Mouse (Mus musculus) heart, adult 2 months (tissue): ENCODE measurements around the gene Ccdc88b. TPM values are rescaled to one million over a fixed set of nuclear protein-coding genes. Genes with fewer than 3 reads are reported as not detected.
"Not testable (repeated sequence)": the region's sequence is repeated elsewhere in the genome, so short reads cannot be mapped to it uniquely, and the experiment has no call there.

Experiments used
- DNase-seq, 2 experiments: peaks; one replicate each; pipeline ENCODE4 v3.0.0; 2021
- H3K27ac ChIP-seq: fragments of 200-600 bp; 2 replicates; pipeline ENCODE4 v1.8.1; 2022
- H3K27me3 ChIP-seq: fragments of 200-500 bp; 2 replicates; pipeline ENCODE4 v1.6.1; 2012; ENCODE audit warnings: mild to moderate bottlenecking, low read length, inconsistent platforms, mixed read lengths; ENCODE audit not compliant: control insufficient read depth, insufficient read depth
- H3K36me3 ChIP-seq: fragments of 200-500 bp; 2 replicates; pipeline ENCODE4 v1.6.1; 2012; ENCODE audit warnings: low read length, inconsistent platforms; ENCODE audit not compliant: control insufficient read depth, insufficient read depth
- H3K4me1 ChIP-seq: fragments of 200-500 bp; 2 replicates; pipeline ENCODE4 v1.6.1; 2011; ENCODE audit warnings: low read length; ENCODE audit not compliant: control insufficient read depth, insufficient read depth
- H3K4me3 ChIP-seq: fragments of 200-600 bp; 2 replicates; pipeline ENCODE4 v1.8.1; 2022
- H3K79me2 ChIP-seq: fragments of 200-500 bp; replicated peaks from 2 replicates; pipeline ENCODE4 v1.6.1; 2012; ENCODE audit warnings: mild to moderate bottlenecking, inconsistent platforms, low read length, moderate library complexity, mixed read lengths; ENCODE audit not compliant: control insufficient read depth, insufficient read depth
- H3K9ac ChIP-seq: fragments of 200-500 bp; 2 replicates; pipeline ENCODE4 v1.6.1; 2012; ENCODE audit warnings: low read depth, mild to moderate bottlenecking, control low read depth, inconsistent platforms, low read length, mixed read lengths
- CTCF ChIP-seq: fragments of 200-600 bp; IDR thresholded peaks from 2 replicates; pipeline ENCODE4 v1.8.1; 2022; ENCODE audit warnings: antibody characterized with exemption, mild to moderate bottlenecking, moderate library complexity
- EP300 ChIP-seq: fragments of 200-500 bp; IDR thresholded peaks from 2 replicates; pipeline ENCODE4 v1.6.1; 2011; ENCODE audit warnings: low read depth, low read length, control low read depth; ENCODE audit not compliant: insufficient read depth
- POLR2A ChIP-seq: fragments of 200-500 bp; IDR thresholded peaks from 2 replicates; pipeline ENCODE4 v1.6.1; 2011; ENCODE audit warnings: mild to moderate bottlenecking, low read depth, low read length, control low read depth; ENCODE audit not compliant: insufficient read depth
- WGBS: fragments of 180-500 bp; shearing (Covaris S2); methylation state at CpG from one replicate; pipeline ENCODE4 v1.1.7; 2018; 5-methylcytosine and 5-hydroxymethylcytosine counted together
- intact Hi-C: fragments of 180-260 bp; cut with DNase I; formaldehyde crosslinking; loops from one replicate; pipeline ENCODE4 v1.15.1; 2025
- polyA plus RNA-seq: library from polyadenylated mRNA; depleted of rRNA; stranded (reverse); fragments of >200 nt; gene quantifications from 2 replicates; pipeline ENCODE4 v1.2.3, GENCODE M21; 2012
- total RNA-seq, 2 experiments: library from RNA; stranded (reverse); gene quantifications; 2 replicates each; pipeline ENCODE4 v1.2.3; 2021

Gene Ccdc88b
- total and polyA plus RNA-seq, 3 experiments, result 0.86 to 1.8 (median 1.0) TPM

DNA sequence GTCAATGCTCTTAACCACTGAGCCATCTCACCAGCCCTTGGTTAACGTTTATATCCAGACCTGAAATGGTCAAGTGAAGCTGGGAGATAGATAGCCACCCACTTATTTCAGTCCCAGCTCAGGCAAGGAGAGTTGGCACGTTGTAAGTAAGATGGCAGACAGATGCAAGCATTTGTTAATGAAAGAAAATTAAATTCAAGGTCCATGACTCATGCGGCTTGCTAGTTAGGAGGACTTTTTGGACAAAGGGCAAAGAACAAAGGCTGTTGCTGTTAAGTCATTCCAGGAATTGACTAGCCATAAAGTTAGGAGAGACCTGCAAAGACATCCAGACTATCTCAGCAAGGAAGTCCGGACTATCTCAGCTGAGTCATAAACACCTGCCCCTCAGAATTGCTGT lies 41.6 kb upstream of the Ccdc88b start:
- Histone ChIP-seq H3K36me3 (no peaks in the 10 kb centered on the region), H3K9ac (no peak overlapping the region), H3K27ac (no peak overlapping the region), H3K27me3 (no peaks in the 10 kb centered on the region), H3K4me1 (peaks cover 1% of the 10 kb centered on the region; the same call in 1 of the 2 replicates), H3K79me2 (no peaks in the 10 kb centered on the region), H3K4me3 (no peak overlapping the region)
- WGBS, result 80% methylated on average over 4 of the region's 4 CpGs
- no peak for DNase-seq
- intact Hi-C loops, result no loop called here
- TF ChIP-seq EP300 (no peak), CTCF (no peak), POLR2A (no peak)

DNA sequence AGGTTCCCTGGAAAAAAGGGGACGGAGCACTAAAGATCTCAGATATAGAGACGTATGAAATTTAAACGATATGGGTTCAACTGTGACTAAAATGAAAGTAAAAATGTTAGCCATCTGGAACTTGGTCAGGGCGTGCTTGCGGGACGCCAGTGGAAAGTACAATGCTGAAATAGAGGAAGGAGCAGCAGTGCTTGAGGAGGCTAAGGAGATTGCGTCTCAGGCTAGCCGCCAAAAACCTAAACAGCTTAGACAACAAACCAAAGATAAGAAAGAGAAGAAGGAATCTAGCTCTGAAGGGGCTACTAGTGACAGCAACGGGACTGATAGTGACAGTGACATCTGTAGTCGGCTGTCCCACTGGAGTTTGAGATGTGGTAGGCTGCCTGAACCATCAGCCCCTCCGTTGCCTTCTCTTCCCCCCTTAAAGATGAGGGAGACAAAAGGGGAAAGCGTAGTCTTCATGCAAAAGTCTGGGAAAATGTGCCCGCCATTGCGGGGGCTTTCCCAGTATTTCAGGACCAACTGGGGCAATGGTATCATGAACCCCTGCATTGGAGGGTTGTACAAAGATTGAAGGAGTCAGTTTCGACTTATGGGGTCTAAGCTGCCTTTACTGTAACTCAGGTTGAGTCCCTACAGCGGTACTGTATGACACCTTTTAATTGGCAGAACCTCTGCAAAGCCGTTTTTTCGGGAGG lies 37.7 kb upstream of the Ccdc88b start:
- 58% methylated on average over 18 of the region's 18 CpGs for WGBS
- H3K27me3 ChIP-seq, H3K79me2 ChIP-seq, H3K9ac ChIP-seq, DNase-seq, H3K4me1 ChIP-seq, H3K27ac ChIP-seq, H3K4me3 ChIP-seq, H3K36me3 ChIP-seq, intact Hi-C loops: not testable (repeated sequence)

DNA sequence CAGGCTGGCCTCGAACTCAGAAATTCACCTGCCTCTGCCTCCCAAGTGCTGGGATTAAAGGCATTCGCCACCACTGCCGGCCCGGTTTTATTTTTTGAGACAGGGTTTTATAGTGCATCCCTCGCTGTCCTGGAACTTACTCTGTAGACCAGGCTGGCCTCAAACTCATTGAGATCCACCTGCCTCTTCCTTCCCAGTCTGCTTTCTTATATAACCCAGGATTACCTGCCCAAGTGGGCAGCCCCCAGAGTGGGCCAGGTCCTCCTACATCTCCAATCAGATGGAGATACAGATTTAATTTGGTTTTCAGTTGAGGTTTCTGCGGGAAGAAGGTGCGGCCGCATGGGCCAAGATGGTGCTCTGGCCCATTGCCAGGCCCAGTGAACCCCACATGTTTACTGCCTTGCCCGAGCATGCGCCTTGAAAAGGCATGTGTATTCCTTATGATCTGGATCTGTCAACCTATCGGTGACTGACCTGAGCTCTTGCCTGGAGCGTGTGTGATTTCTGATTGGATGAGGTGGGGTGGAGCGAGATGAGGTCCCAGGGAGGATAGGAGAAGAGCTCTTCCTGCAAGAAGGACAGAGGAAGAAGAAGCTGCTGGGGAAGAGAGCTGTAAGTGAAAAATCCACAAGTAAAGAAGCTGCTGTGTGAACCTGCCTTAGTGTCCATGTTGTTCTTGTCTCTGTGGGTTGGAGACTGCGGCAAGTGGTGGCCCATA lies 35.9 kb upstream of the Ccdc88b start:
- WGBS, result 93% methylated on average over 14 of the region's 14 CpGs
- Histone ChIP-seq H3K36me3 (no peaks in the 10 kb centered on the region), H3K9ac (no peak overlapping the region), H3K27me3 (no peaks in the 10 kb centered on the region), H3K4me3 (no peak overlapping the region), H3K79me2 (no peaks in the 10 kb centered on the region), H3K27ac (no peak overlapping the region), H3K4me1 (peaks cover 1% of the 10 kb centered on the region; the same call in 1 of the 2 replicates)
- DNase-seq, result no peak
- intact Hi-C loops, result no loop called here
- TF ChIP-seq EP300, result no peak

DNA sequence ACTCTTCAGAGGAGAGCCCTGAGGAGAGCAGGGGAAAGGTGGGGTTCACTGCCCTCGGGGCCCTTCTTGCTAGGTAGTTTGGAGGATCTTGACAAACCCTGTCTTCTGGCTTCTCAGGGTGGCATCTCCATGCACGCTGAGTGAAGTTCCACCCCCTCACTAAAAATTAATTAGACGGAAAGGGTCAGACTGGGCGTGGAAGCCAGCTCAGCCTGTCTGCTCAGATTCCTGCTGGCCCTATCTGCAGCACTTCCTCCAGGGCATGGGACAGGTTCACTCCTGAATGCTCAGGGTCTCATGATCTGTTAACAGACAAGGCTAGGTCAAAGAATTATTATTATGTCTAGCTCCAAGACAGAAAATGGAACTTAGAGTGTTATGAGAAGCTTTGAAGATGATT lies 34.5 kb upstream of the Ccdc88b start:
- intact Hi-C loops, result no loop called here
- 60% methylated on average over 4 of the region's 4 CpGs for WGBS

DNA sequence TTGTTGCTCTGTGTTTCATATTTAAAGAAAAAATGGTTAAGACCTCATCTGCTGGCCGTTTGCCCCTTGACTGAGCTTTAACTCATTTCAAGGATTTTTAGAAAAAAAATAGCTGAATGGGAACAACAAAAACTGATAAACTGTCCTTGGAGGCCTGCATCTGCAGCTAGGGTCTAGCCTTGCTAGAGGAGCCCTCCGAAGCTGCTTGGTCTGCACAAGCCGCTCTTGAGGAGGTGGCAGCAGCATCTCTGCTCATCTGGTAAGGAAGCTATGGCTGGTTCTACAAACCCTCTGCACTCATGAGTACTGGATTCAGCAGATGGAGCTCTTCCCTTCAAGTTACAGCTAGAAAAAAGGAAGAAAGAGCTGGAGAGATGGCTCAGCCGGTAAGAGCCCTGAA lies 20.0 kb upstream of the Ccdc88b start:
- no peak for TF ChIP-seq CTCF
- intact Hi-C loops, result no loop called here

More for the DNA sequence above, 34.5 kb upstream of the Ccdc88b start:
- TF ChIP-seq CTCF (no peak), EP300 (no peak), POLR2A (no peak)
- H3K79me2 ChIP-seq, result no peaks in the 10 kb centered on the region
- H3K9ac ChIP-seq, result no peak overlapping the region
- no peak overlapping the region for H3K27ac ChIP-seq
- no peak for DNase-seq
- H3K36me3 ChIP-seq, result no peaks in the 10 kb centered on the region
- no peak overlapping the region for H3K4me3 ChIP-seq
- no peaks in the 10 kb centered on the region for H3K27me3 ChIP-seq
- peaks cover 1% of the 10 kb centered on the region; the same call in 1 of the 2 replicates for H3K4me1 ChIP-seq

DNA sequence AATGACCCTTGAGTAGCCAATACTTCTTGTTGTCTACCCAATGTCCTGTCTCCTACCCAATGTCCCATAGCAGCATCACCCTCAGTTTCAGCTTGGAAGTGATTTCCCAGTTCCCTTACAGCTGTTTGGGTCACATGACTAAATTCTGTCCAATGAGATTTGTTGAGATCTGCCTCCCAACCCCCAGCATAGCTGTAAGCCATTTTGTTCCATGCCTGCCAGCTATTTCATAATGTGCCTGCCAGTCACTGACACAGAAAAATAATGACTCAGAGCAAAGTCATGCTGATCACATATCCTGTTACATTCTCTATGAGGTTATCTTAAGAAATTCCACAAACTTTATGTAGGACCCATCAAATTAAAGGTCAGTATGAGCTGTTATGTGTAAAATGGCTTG lies 18.8 kb upstream of the Ccdc88b start:
- no peaks in the 10 kb centered on the region for H3K36me3 ChIP-seq
- intact Hi-C loops, result no loop called here
- H3K27ac ChIP-seq, result no peak overlapping the region
- no peaks in the 10 kb centered on the region for H3K79me2 ChIP-seq
- no peaks in the 10 kb centered on the region for H3K27me3 ChIP-seq
- no peak for TF ChIP-seq POLR2A
- TF ChIP-seq EP300, result no peak
- no peak for TF ChIP-seq CTCF
- peaks cover 2% of the 10 kb centered on the region; the same call in 1 of the 2 replicates for H3K4me1 ChIP-seq
- H3K4me3 ChIP-seq, result no peak overlapping the region
- DNase-seq, result no peak
- no peak overlapping the region for H3K9ac ChIP-seq

More for the DNA sequence above, 20.0 kb upstream of the Ccdc88b start:
- no peak overlapping the region for H3K27ac ChIP-seq
- no peak overlapping the region for H3K4me3 ChIP-seq
- DNase-seq, result no peak
- WGBS, result 71% methylated on average over 4 of the region's 4 CpGs
- no peaks in the 10 kb centered on the region for H3K27me3 ChIP-seq
- no peaks in the 10 kb centered on the region for H3K36me3 ChIP-seq
- no peak overlapping the region for H3K9ac ChIP-seq
- no peaks in the 10 kb centered on the region for H3K79me2 ChIP-seq
- no peaks in the 10 kb centered on the region for H3K4me1 ChIP-seq
